Mouse (Mus musculus): Measurements from ENCODE around the gene Olfr1415. TPM values are rescaled to one million over a fixed set of nuclear protein-coding genes. Genes with fewer than 3 reads are reported as not detected.
"Not testable (repeated sequence)": the region's sequence is repeated elsewhere in the genome, so short reads cannot be mapped to it uniquely, and the experiment has no call there.

Gene Olfr1415
- not detected for total RNA-seq (2021)
- long read RNA-seq, experiment 1: 0 reads
- long read RNA-seq, experiment 2: 0 reads

GRCm38 (mm10) chr1:92496001-92496400, at the start of gene Olfr1415:
TSS of gene Olfr1415 (minus strand) at chr1:92496101.
- no peak for DNase-seq (ENCODE audit: low spot score in 2 of 2)

- DNase-seq (ENCODE audit: low spot score in 2 of 2): no peak
Observed at GRCm38 (mm10) chr1:92539071-92539470, 43.2 kb upstream of the Olfr1415 start.

- DNase-seq (ENCODE audit: low spot score in 2 of 2): no peak
Observed at GRCm38 (mm10) chr1:92536972-92537371, 41.1 kb upstream of the Olfr1415 start.

GRCm38 (mm10) chr1:92523764-92524163, 27.9 kb upstream of the Olfr1415 start:
- no peak for DNase-seq (ENCODE audit: low spot score in 2 of 2)

- peak; percentile 56 to 71 for DNase-seq (ENCODE audit: low spot score in 2 of 2)
Observed at GRCm38 (mm10) chr1:92521376-92521775, 25.5 kb upstream of the Olfr1415 start.

- DNase-seq (ENCODE audit: low spot score in 2 of 2): peak in 1 of 2 experiments; percentile 30
Observed at GRCm38 (mm10) chr1:92519046-92519445, 23.1 kb upstream of the Olfr1415 start.

- DNase-seq (ENCODE audit: low spot score in 2 of 2): no peak
Observed at GRCm38 (mm10) chr1:92518561-92518960, 22.7 kb upstream of the Olfr1415 start, which contains the start of gene Olfr1414. TSS of gene Olfr1414 (minus strand) at chr1:92518661.

GRCm38 (mm10) chr1:92515390-92515789, 19.5 kb upstream of the Olfr1415 start:
- no peak for DNase-seq (ENCODE audit: low spot score in 2 of 2)

- not testable (repeated sequence) for DNase-seq (ENCODE audit: low spot score in 2 of 2)
Observed at GRCm38 (mm10) chr1:92511646-92512045, 15.7 kb upstream of the Olfr1415 start.

- DNase-seq (ENCODE audit: low spot score in 2 of 2): no peak
Observed at GRCm38 (mm10) chr1:92485013-92485412, 10.9 kb downstream of the Olfr1415 start, which contains the start of gene Olfr1416. TSS of gene Olfr1416 (minus strand) at chr1:92485113.

- DNase-seq (ENCODE audit: low spot score in 2 of 2): no peak
Observed at GRCm38 (mm10) chr1:92474066-92474578, 21.8 kb downstream of the Olfr1415 start.

- peak; percentile 93 to 95 for DNase-seq (ENCODE audit: low spot score in 2 of 2)
Observed at GRCm38 (mm10) chr1:92473165-92474041, 22.5 kb downstream of the Olfr1415 start, which contains the start of gene Ndufa10. TSS of gene Ndufa10 (minus strand) at chr1:92473860.

GRCm38 (mm10) chr1:92468891-92469290, 27.0 kb downstream of the Olfr1415 start:
- DNase-seq (ENCODE audit: low spot score in 2 of 2): no peak

GRCm38 (mm10) chr1:92458416-92458815, 37.5 kb downstream of the Olfr1415 start:
- no peak for DNase-seq (ENCODE audit: low spot score in 2 of 2)

GRCm38 (mm10) chr1:92457758-92458157, 38.1 kb downstream of the Olfr1415 start:
- no peak for DNase-seq (ENCODE audit: low spot score in 2 of 2)

GRCm38 (mm10) chr1:92453751-92454445, 42.0 kb downstream of the Olfr1415 start:
- peak in 1 of 2 experiments; percentile 50 for DNase-seq (ENCODE audit: low spot score in 2 of 2)

- no peak for DNase-seq (ENCODE audit: low spot score in 2 of 2)
Observed at GRCm38 (mm10) chr1:92448293-92448692, 47.6 kb downstream of the Olfr1415 start.

GRCm38 (mm10) chr1:92441453-92442063, 54.3 kb downstream of the Olfr1415 start:
- no peak for DNase-seq (ENCODE audit: low spot score in 2 of 2)

GRCm38 (mm10) chr1:92440066-92440750, 55.7 kb downstream of the Olfr1415 start:
- DNase-seq (ENCODE audit: low spot score in 2 of 2): no peak

Measured in layer of hippocampus, postnatal 14 days (tissue).